Mouse (Mus musculus): ENCODE results near the gene Gm37240. TPM values are rescaled to one million over a fixed set of nuclear protein-coding genes. Genes with fewer than 3 reads are reported as not detected.

Gene Gm37240
- polyA plus RNA-seq, 1 experiment from 2014 or later: not detected

- 79% methylated on average over 12 of the region's 12 CpGs for WGBS
- Histone ChIP-seq H3K36me3 (0 out of 2 replicates have a peak, but pooled peaks cover 8% of the 10 kb centered on the region), H3K27ac (replicated peaks) (no peak overlapping the region), H3K4me3 (no peak overlapping the region), H3K27me3 (no peaks in the 10 kb centered on the region), H3K4me1 (replicated peaks) (peaks cover 5% of the 10 kb centered on the region), H3K9ac (no peak overlapping the region), H3K9me3 (no peaks in the 10 kb centered on the region), H3K4me2 (no peak overlapping the region)
- no peak for ATAC-seq (ENCODE audit: low read depth)
Measured at GRCm38 (mm10) chr3:84455733-84456417, 1431.4 kb downstream of the Gm37240 start.

- Histone ChIP-seq H3K9ac (no peak overlapping the region), H3K27ac (replicated peaks) (no peak overlapping the region), H3K27me3 (no peaks in the 10 kb centered on the region), H3K9me3 (no peaks in the 10 kb centered on the region), H3K36me3 (peaks cover 19% of the 10 kb centered on the region), H3K4me1 (replicated peaks) (peaks cover 5% of the 10 kb centered on the region), H3K4me3 (no peak overlapping the region), H3K4me2 (no peak overlapping the region)
- WGBS: 68% methylated on average over 3 of the region's 3 CpGs
- ATAC-seq (ENCODE audit: low read depth): no peak
Measured at GRCm38 (mm10) chr3:84450651-84451050, 1436.7 kb downstream of the Gm37240 start.

- Histone ChIP-seq H3K9ac (no peak overlapping the region), H3K27me3 (no peaks in the 10 kb centered on the region), H3K36me3 (peaks cover 27% of the 10 kb centered on the region), H3K27ac (replicated peaks) (no peak overlapping the region), H3K4me3 (no peak overlapping the region), H3K9me3 (no peaks in the 10 kb centered on the region), H3K4me1 (replicated peaks) (peaks cover 5% of the 10 kb centered on the region), H3K4me2 (no peak overlapping the region)
- ATAC-seq (ENCODE audit: low read depth): no peak
- 78% methylated on average over 9 of the region's 9 CpGs for WGBS
Measured at GRCm38 (mm10) chr3:84449015-84449414, 1438.3 kb downstream of the Gm37240 start.

GRCm38 (mm10) chr3:84447803-84448202 lies 1439.5 kb downstream of the Gm37240 start:
- H3K27me3 ChIP-seq: 0 out of 2 replicates have a peak, but pooled peaks cover 3% of the 10 kb centered on the region
- no peak overlapping the region for H3K27ac ChIP-seq (replicated peaks)
- no peak overlapping the region for H3K4me3 ChIP-seq
- no peak for ATAC-seq (ENCODE audit: low read depth)
- H3K9ac ChIP-seq: no peak overlapping the region
- no peaks in the 10 kb centered on the region for H3K9me3 ChIP-seq
- 72% methylated on average over 5 of the region's 5 CpGs for WGBS
- peaks cover 27% of the 10 kb centered on the region for H3K36me3 ChIP-seq
- no peak overlapping the region for H3K4me2 ChIP-seq
- peaks cover 5% of the 10 kb centered on the region for H3K4me1 ChIP-seq (replicated peaks)

MicroRNAs encoded within 50 kb of the gene (microRNA counts, 519-probe panel; counts per million panel counts)
- not detected for microRNA mmu-miR-466k

Small RNAs within 50 kb of the gene (microRNA-seq; reads per million reads assigned to microRNA genes)
- gene Mir466k: not detected

Other genes with a start within 250 kb of the Gm37240 start
- 0.21 and 0.39 TPM in 2 replicates for gene Fam160a1, start 70.2 kb downstream of the Gm37240 start, polyA plus RNA-seq (2015; fragmentation: Nextera tagmentation; extraction: Ambion mirVana)
- 0.18 and 0.25 TPM in 2 replicates for gene Glt28d2, start within 50 bp of the Gm37240 start, polyA plus RNA-seq (2015; fragmentation: Nextera tagmentation; extraction: Ambion mirVana)
- 8.6 and 11.3 TPM in 2 replicates for gene Sh3d19, start 83.6 kb upstream of the Gm37240 start, polyA plus RNA-seq (2015; fragmentation: Nextera tagmentation; extraction: Ambion mirVana)
- gene Prss48, start 115.0 kb upstream of the Gm37240 start, polyA plus RNA-seq (2015; fragmentation: Nextera tagmentation; extraction: Ambion mirVana): not detected in 2 replicates

Data from neural tube, embryonic 13.5 days (tissue).